Mouse (Mus musculus) intestine, embryonic 14.5 days (tissue): ENCODE data around the gene Ajap1. TPM values are rescaled to one million over a fixed set of nuclear protein-coding genes. Genes with fewer than 3 reads are reported as not detected.
A peak's percentile ranks its signal among the peaks of the same experiment; 100 is the strongest.

Source experiments
- ATAC-seq: fragments of 200-750 bp; cut with Nextera tagmentation; replicated peaks from 2 replicates; pipeline ENCODE4 v1.8.0; 2017; ENCODE audit warnings: low read depth, moderate number of reproducible peaks, moderate TSS enrichment, moderate library complexity; ENCODE audit not compliant: low FRiP score, low TSS enrichment
- DNase-seq: peaks from one replicate; pipeline ENCODE4 v3.0.0-alpha.2; 2018; ENCODE audit warnings: low spot score
- H3K27ac ChIP-seq: fragments of 300-500 bp; sonication (generic); 2 replicates; pipeline ENCODE4 v1.5.1; 2014; ENCODE audit warnings: low read depth, mild to moderate bottlenecking, control low read depth
- H3K27me3 ChIP-seq: fragments of 300-500 bp; sonication (generic); replicated peaks from 2 replicates; pipeline ENCODE4 v1.6.1; 2014; ENCODE audit warnings: low read length, control low read depth; ENCODE audit not compliant: control insufficient read depth, insufficient read depth
- H3K36me3 ChIP-seq: fragments of 300-500 bp; sonication (generic); 2 replicates; pipeline ENCODE4 v1.6.1; 2014; ENCODE audit warnings: low read length, control low read depth; ENCODE audit not compliant: control insufficient read depth, insufficient read depth
- H3K4me1 ChIP-seq: fragments of 300-500 bp; sonication (generic); replicated peaks from 2 replicates; pipeline ENCODE4 v1.6.1; 2014; ENCODE audit warnings: low read length, control low read depth, mixed read lengths; ENCODE audit not compliant: control insufficient read depth, insufficient read depth
- H3K4me2 ChIP-seq: fragments of 300-500 bp; sonication (generic); 2 replicates; pipeline ENCODE4 v1.6.1; 2014; ENCODE audit warnings: low read length
- H3K4me3 ChIP-seq: fragments of 300-500 bp; sonication (generic); 2 replicates; pipeline ENCODE4 v1.5.1; 2014; ENCODE audit warnings: low read depth, low read length, control low read depth, mixed read lengths
- H3K9ac ChIP-seq: fragments of 300-500 bp; sonication (generic); 2 replicates; pipeline ENCODE4 v1.6.1; 2014; ENCODE audit warnings: mild to moderate bottlenecking, low read length
- H3K9me3 ChIP-seq: fragments of 300-500 bp; sonication (generic); 2 replicates; pipeline ENCODE4 v1.6.1; 2016; ENCODE audit warnings: low read length, control low read depth; ENCODE audit not compliant: control insufficient read depth
- WGBS: fragments of 180-500 bp; shearing (Covaris S2); extraction: QIAGEN DNeasy Blood & Tissue Kit; methylation state at CpG from one replicate; pipeline ENCODE4 v1.1.7; 2014; 5-methylcytosine and 5-hydroxymethylcytosine counted together
- polyA plus RNA-seq: library from polyadenylated mRNA; unstranded; fragments of >200 nt; fragmentation: Nextera tagmentation; extraction: Ambion mirVana; gene quantifications from 2 replicates; pipeline ENCODE4 v1.2.1, GENCODE M21; 2014

Gene Ajap1
- polyA plus RNA-seq, 1 experiment from 2014 or later: 1.3 TPM

DNA sequence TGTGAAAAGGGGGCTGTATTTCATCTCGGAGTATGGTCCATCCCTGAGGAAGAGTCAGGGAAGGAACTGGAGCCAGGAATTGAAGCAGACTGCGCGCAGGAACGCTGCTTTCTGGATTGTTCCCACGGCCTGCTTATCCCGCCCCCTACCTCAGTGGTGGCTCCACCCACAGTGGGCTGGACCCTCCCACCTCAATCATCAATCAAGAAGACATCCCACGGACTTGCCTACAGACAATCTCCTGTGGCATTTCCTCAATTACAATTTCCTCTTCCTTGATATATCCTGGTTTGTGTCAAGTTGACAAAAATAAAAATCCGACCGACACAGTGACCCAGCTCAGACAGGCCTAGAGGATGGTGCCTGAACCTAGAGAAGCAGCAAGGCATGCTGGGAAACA is 66.5 kb downstream of the Ajap1 start:
- H3K9me3 ChIP-seq: no peaks in the 10 kb centered on the region

DNA sequence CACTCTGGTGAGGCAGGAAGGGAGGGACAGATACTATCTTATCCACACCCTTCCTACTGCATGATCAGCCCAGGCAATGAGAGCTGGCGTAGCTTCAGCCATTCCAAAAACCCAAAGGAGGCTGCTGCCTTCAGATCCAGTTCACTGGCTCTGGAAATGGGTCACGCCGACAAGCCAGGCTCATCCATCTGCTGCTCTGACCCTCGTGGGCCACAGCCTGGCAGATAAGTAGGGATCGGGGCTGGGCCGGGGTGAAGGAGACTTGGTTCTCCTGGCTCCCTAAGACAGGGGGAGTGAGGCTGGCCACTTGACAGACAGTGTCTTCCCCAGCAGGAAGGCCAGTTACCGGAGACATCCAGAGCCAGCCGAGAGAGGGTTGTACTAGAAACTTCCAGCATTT is 84.2 kb downstream of the Ajap1 start:
- no peak for ATAC-seq
- WGBS: 92% methylated on average over 8 of the region's 8 CpGs

More for the DNA sequence above, 66.5 kb downstream of the Ajap1 start:
- Histone ChIP-seq H3K4me2 (no peak overlapping the region), H3K4me1 (peaks cover 4% of the 10 kb centered on the region; the same call in 1 of the 2 replicates), H3K27me3 (no peaks in the 10 kb centered on the region), H3K9ac (no peak overlapping the region), H3K36me3 (no peaks in the 10 kb centered on the region), H3K27ac (no peak overlapping the region), H3K4me3 (no peak overlapping the region)
- ATAC-seq: no peak
- DNase-seq: peak; percentile 59
- WGBS: 43% methylated on average over 9 of the region's 9 CpGs

DNA sequence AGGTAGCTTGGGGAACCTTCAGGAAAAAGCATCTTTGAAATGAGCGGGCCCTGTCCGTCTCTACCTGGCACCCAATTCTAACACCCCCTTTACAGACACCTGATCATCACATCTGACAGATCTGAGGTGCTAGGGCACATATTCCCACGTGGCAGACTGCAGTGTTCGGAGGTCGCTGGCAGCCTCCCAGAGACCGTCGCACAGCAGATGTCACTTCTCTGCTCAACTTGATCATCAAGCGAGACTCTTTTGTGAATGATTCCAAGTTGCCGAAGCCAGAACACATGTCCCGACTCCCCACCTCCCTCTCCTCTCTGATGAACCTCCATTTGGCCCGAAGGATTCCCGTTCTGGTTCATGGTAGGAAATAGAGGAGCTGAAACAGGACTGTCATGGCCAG is 95.1 kb downstream of the Ajap1 start:
- 89% methylated on average over 12 of the region's 12 CpGs for WGBS
- no peak overlapping the region for H3K4me3 ChIP-seq
- no peak for ATAC-seq

More for the DNA sequence above, 84.2 kb downstream of the Ajap1 start:
- no peaks in the 10 kb centered on the region for H3K36me3 ChIP-seq
- H3K4me1 ChIP-seq: no peaks in the 10 kb centered on the region
- H3K27me3 ChIP-seq: no peaks in the 10 kb centered on the region
- no peak overlapping the region for H3K4me2 ChIP-seq
- H3K4me3 ChIP-seq: no peak overlapping the region
- H3K27ac ChIP-seq: no peak overlapping the region
- no peak for DNase-seq
- no peak overlapping the region for H3K9ac ChIP-seq
- H3K9me3 ChIP-seq: no peaks in the 10 kb centered on the region

DNA sequence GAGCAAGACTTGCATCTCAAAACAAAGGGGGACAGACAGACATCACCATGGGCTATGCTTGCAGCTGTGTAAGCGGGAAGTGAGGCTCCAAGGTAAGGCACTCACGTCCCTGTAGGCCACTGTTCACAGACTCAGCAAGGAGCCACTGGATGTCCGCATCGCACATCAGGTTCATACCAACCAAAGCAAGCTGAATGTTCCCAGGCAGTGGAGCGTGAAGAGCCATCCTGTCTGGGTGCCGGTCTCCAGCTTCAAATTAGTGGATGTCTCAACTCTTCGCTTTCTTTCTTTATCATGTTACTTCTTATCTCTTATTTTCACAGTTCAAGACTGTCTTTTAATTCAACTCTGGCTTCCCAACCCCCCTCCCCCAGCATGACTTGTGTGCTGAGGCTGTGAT is 101.2 kb downstream of the Ajap1 start:
- no peak overlapping the region for H3K4me2 ChIP-seq
- WGBS: 65% methylated on average over 7 of the region's 7 CpGs
- ATAC-seq (no peak), DNase-seq (no peak)
- no peaks in the 10 kb centered on the region for H3K4me1 ChIP-seq
- no peaks in the 10 kb centered on the region for H3K36me3 ChIP-seq
- H3K27ac ChIP-seq: no peak overlapping the region
- no peaks in the 10 kb centered on the region for H3K9me3 ChIP-seq
- no peak overlapping the region for H3K4me3 ChIP-seq
- H3K9ac ChIP-seq: no peak overlapping the region
- no peaks in the 10 kb centered on the region for H3K27me3 ChIP-seq

More for the DNA sequence above, 95.1 kb downstream of the Ajap1 start:
- no peaks in the 10 kb centered on the region for H3K9me3 ChIP-seq
- no peak overlapping the region for H3K9ac ChIP-seq
- H3K4me2 ChIP-seq: no peak overlapping the region
- H3K27ac ChIP-seq: no peak overlapping the region
- no peaks in the 10 kb centered on the region for H3K36me3 ChIP-seq
- H3K27me3 ChIP-seq: no peaks in the 10 kb centered on the region
- no peaks in the 10 kb centered on the region for H3K4me1 ChIP-seq
- DNase-seq: no peak

DNA sequence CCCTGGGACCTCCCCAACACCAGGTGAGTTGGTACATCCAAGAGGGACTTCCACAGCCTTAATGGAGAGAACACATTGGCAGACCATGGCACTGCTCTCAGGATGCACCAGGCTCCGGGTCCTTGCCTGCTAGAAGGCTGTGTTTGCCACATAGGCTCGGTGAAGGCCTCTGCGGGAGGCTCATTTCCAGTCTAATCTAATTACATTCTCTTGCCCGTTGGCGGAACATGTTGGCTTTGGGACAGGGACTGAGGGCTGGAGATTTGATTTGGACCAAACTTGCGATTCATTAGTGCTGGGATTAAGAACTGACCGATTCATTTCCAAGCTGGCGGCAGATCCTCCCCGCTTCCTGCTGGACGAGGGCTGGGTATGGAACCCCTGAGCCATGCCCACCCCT is 101.7 kb downstream of the Ajap1 start:
- H3K9me3 ChIP-seq: no peaks in the 10 kb centered on the region
- no peak for DNase-seq
- ATAC-seq: no peak
- no peak overlapping the region for H3K4me2 ChIP-seq
- no peaks in the 10 kb centered on the region for H3K4me1 ChIP-seq
- H3K27ac ChIP-seq: no peak overlapping the region
- 79% methylated on average over 10 of the region's 10 CpGs for WGBS
- no peak overlapping the region for H3K4me3 ChIP-seq
- H3K9ac ChIP-seq: no peak overlapping the region
- H3K36me3 ChIP-seq: no peaks in the 10 kb centered on the region
- H3K27me3 ChIP-seq: no peaks in the 10 kb centered on the region

DNA sequence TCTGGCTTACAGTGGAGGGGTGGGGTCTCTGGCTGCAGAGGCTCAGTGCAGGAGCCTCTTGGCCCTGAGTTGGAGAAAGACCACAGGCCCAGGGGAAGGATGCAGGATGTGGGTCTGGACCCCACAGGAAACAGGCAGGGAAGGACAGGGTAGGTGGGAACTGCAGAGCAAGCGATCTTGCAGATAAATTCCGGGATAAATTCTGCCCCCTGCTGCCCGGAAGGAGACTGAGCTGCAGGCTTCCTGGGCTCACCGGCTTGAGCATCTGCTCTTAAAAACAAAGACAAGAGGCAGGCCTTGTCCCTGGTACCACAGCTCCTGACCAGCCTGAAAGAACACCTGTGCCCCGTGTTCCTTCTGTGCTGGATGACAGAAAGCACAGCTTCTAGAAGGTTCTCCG is 104.6 kb downstream of the Ajap1 start:
- Histone ChIP-seq H3K4me1 (no peaks in the 10 kb centered on the region), H3K27ac (no peak overlapping the region), H3K9ac (no peak overlapping the region), H3K4me3 (no peak overlapping the region), H3K36me3 (no peaks in the 10 kb centered on the region), H3K27me3 (no peaks in the 10 kb centered on the region), H3K9me3 (no peaks in the 10 kb centered on the region), H3K4me2 (no peak overlapping the region)
- ATAC-seq: no peak
- 23% methylated on average over 6 of the region's 6 CpGs for WGBS
- DNase-seq: peak; percentile 67

DNA sequence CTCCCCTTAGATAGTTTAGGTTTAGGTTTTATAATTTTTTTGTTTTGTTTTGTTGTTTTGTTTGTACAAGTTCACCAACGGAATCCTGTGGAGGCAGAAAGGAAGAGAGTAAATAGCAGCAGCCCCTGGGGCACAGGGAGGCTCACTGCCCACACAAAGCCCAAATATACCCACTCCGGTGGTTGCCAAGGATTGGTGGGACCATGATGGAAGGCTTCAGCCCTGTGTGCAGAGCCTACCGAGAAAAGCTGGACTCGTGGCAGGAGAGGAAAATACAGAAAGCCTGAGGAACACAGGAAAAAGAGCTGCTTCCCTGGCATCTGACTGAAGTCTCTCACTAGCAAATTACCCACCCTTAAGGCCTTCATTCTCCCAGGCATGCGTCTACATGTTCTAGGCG is 108.4 kb downstream of the Ajap1 start:
- Histone ChIP-seq H3K4me1 (no peaks in the 10 kb centered on the region), H3K27me3 (no peaks in the 10 kb centered on the region), H3K4me2 (no peak overlapping the region), H3K4me3 (no peak overlapping the region), H3K9ac (no peak overlapping the region), H3K27ac (no peak overlapping the region), H3K9me3 (no peaks in the 10 kb centered on the region), H3K36me3 (no peaks in the 10 kb centered on the region)
- WGBS: 82% methylated on average over 6 of the region's 6 CpGs
- DNase-seq (no peak), ATAC-seq (no peak)

DNA sequence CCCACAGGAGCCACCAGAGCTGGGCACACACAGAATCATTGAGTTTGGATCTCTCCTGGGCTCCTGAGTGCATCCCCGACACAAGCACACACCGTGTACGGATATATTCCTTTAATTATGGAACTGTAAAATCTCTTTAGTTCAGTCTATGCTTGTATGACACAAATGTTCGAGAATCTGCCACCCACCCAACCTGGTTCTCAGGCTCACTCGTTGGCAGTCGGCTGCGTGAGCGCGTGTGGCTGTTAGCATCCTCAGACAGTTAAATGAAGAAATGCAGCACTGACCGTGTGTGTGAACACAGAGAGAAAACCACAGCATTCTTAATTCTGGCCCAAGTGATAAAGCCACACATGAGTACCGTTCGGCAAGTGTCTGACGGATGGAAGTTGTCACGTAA is 109.5 kb downstream of the Ajap1 start:
- H3K9me3 ChIP-seq: no peaks in the 10 kb centered on the region
- DNase-seq (no peak), ATAC-seq (no peak)
- 88% methylated on average over 14 of the region's 14 CpGs for WGBS
- no peak overlapping the region for H3K4me2 ChIP-seq
- H3K27me3 ChIP-seq: no peaks in the 10 kb centered on the region
- H3K4me3 ChIP-seq: no peak overlapping the region
- H3K36me3 ChIP-seq: no peaks in the 10 kb centered on the region
- no peak overlapping the region for H3K9ac ChIP-seq
- no peaks in the 10 kb centered on the region for H3K4me1 ChIP-seq
- no peak overlapping the region for H3K27ac ChIP-seq

DNA sequence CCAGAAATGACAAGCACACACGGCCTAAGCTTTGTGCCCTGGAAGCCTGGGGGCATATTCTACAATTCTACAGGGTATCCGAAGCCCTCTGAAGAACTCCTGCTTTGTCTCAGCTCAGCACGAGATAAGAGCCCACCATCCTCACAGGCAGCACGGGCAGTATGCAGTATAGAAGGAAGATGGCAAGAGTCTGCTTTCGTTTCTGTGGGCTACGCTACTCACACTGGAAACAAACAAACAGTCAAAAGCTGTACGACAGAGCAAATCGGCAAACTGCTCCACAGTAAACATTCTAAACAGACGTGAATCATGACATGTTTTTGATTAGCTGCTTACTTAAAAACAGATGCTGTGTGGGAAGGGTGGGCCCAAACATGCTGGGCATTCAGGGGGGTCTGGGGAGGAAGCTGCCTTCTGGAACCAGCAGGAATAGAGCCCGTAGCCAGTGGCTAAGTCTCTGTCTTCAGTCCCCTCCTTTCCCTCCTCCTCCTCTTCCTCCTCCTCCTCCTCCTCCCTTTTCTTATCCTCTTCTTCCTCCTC is 113.9 kb downstream of the Ajap1 start:
- WGBS: 45% methylated on average over 10 of the region's 10 CpGs
- Histone ChIP-seq H3K4me2 (no peak overlapping the region), H3K36me3 (no peaks in the 10 kb centered on the region), H3K27me3 (no peaks in the 10 kb centered on the region), H3K9ac (no peak overlapping the region), H3K4me1 (no peaks in the 10 kb centered on the region), H3K9me3 (no peaks in the 10 kb centered on the region), H3K4me3 (no peak overlapping the region), H3K27ac (no peak overlapping the region)
- ATAC-seq (no peak), DNase-seq (no peak)
